ENCODE assay signal across 9 mouse cellular contexts in the genomic region with DNA sequence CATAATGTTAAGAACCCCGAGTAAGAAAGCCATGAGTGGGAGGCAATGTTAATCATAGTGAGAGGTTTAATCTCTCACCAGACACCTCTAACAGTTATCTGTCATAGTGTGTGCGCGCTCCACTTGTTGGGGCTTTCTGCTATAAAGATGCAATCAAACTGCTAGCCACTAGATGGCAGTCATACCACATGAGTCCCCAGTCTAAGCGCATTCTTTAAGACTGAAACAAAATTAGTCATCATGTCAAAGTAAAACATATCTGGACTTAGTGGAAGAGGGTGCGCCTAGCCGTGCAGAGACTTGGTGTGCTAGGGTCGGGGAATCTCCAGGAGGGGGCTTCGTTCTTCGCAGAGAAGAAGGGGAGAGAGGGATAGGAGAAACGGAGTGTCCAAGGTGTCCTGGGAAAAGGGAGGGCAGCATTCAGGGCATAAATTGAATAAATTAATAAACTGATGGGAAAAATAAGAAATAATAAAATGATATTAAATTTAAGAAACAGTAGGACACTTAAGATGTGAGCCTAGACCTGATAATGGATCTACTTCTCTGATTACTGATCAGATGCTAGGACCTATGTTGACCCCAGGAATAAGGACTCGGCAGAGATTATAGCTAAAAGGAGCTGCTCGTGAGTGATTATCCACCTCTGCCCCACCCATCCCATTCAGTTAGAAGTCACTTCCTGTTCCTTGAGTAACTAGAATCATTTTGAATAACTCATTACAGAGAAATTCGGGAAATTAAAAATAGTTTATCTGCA. TPM values are rescaled to one million over a fixed set of nuclear protein-coding genes. Genes with fewer than 3 reads are reported as not detected.
DNase-seq lines count a peak whose midpoint lies in the region; ATAC-seq and TF ChIP-seq lines count a peak whose summit lies in the region.
"Had no signal": no experiment of that assay in that cellular context is flagged by ENCODE, and none has a peak within 500 bp of the region (broad histone marks: within the 10 kb centered on the region; RNA-seq: fewer than 3 reads in every experiment).

No protein-coding gene starts in this region.

- DNase-seq in 3T3-L1 (ENCODE audit: low read depth, low spot score), result peak; percentile 82
- peak; percentile 85 for DNase-seq in Muller cell, postnatal 12 days (ENCODE audit: inconsistent ontology term)
- peak; percentile 72 to 81 for DNase-seq in cerebellum, postnatal 10 days
- peak; percentile 5 to 37 for DNase-seq in frontal cortex, postnatal 25 days (ENCODE audit: low spot score in 2 of 2)
- peak; percentile 19 to 35 for DNase-seq in kidney, adult 8-10 months

- no peaks in the 10 kb centered on the region for H3K4me1 ChIP-seq in limb, embryonic 12.5 days (replicated peaks)
- H3K4me1 ChIP-seq in testis, adult 2 months (ENCODE audit: control insufficient read depth, insufficient read depth, low read length), result no peaks in the 10 kb centered on the region

- no peaks in the 10 kb centered on the region for H3K27me3 ChIP-seq in limb, embryonic 12.5 days
- no peaks in the 10 kb centered on the region for H3K27me3 ChIP-seq in testis, adult 2 months (ENCODE audit: control insufficient read depth, insufficient read depth, low read length)

- no peak overlapping the region for H3K4me3 ChIP-seq in limb, embryonic 12.5 days (replicated peaks)
- H3K4me3 ChIP-seq in testis, adult 2 months (ENCODE audit: control insufficient read depth, low read depth, low read length), result no peak overlapping the region

- no peak overlapping the region for H3K9ac ChIP-seq in limb, embryonic 12.5 days (replicated peaks)

- no peaks in the 10 kb centered on the region for H3K36me3 ChIP-seq in limb, embryonic 12.5 days
- H3K36me3 ChIP-seq in testis, adult 2 months (ENCODE audit: control insufficient read depth, insufficient read depth, low read length), result no peaks in the 10 kb centered on the region

- TF ChIP-seq POLR2A in testis, adult 2 months (IDR thresholded peaks at IDR 0.05; ENCODE audit: control insufficient read depth, low read depth, low read length), result no peak

- H3K9me3 ChIP-seq in limb, embryonic 12.5 days, result no peaks in the 10 kb centered on the region

- no peak overlapping the region for H3K27ac ChIP-seq in limb, embryonic 12.5 days
- H3K27ac ChIP-seq in testis, adult 2 months (ENCODE audit: control insufficient read depth, insufficient read depth, low read depth, low read length), result no peak overlapping the region

- ATAC-seq in limb, embryonic 12.5 days (ENCODE audit: insufficient number of reproducible peaks, insufficient read depth, low FRiP score, low TSS enrichment, low read depth), result peak; percentile 20; the same call in 1 of the 2 replicates
- peak; percentile 71; the same call in 1 of the 2 replicates for ATAC-seq in monocyte, adult 5-6 weeks (replicated peaks; ENCODE audit: insufficient number of reproducible peaks, low FRiP score, low TSS enrichment, poor library complexity, severe bottlenecking)

- H3K4me2 ChIP-seq in limb, embryonic 12.5 days, result no peak overlapping the region

- peak; percentile 47; the same call in 1 of the 2 replicates for TF ChIP-seq CTCF in testis, adult 2 months (IDR thresholded peaks at IDR 0.05; ENCODE audit: control insufficient read depth, insufficient read depth, insufficient replicate concordance, low read depth, low read length)

- 35% methylated on average over 13 of the region's 13 CpGs for WGBS in limb, embryonic 12.5 days

RNA-seq across cellular contexts. Expression of a gene that starts 42.4 kb away (rescaled TPM):
- not detected in 2 replicates for polyA plus RNA-seq in limb, embryonic 12.5 days (2016; fragmentation: Nextera tagmentation; extraction: Ambion mirVana)
- total RNA-seq in monocyte, adult 5-6 weeks (2017), result not detected in 3 replicates
- polyA plus RNA-seq in testis, adult 2 months (2012; rRNA removed), result 2.8 and 4.1 TPM in 2 replicates
- polyA plus RNA-seq: heart, embryonic 14.5 days had no signal

Comparison
In these comparisons a context has a peak if more than half of its experiments do, and no peak if none do; other contexts are left out.
1. DNase-seq: peak in every context shown above with its lines; median percentile 85 in Muller cell, postnatal 12 days; 82 in 3T3-L1; 76 in cerebellum, postnatal 10 days; 27 in kidney, adult 8-10 months; 21 in frontal cortex, postnatal 25 days.